Mouse (Mus musculus) bone marrow, adult 2 months (tissue): Measurements from ENCODE around the gene Ptprm.

Experiments used
- CTCF ChIP-seq: fragments of 200-500 bp; IDR thresholded peaks from 2 replicates; pipeline ENCODE4 v1.5.1; 2011; ENCODE audit warnings: low read length, control low read depth; ENCODE audit not compliant: control insufficient read depth, insufficient read depth
- POLR2A ChIP-seq: fragments of 200-500 bp; IDR thresholded peaks from 2 replicates; pipeline ENCODE4 v1.6.1; 2011; ENCODE audit warnings: low read depth, mild to moderate bottlenecking, control low read depth, low read length, borderline replicate concordance; ENCODE audit not compliant: control insufficient read depth

GRCm38 (mm10) chr17:67343471-67343870 lies 10.8 kb downstream of the Ptprm start:
- TF ChIP-seq CTCF (no peak), POLR2A (no peak)
